22 mouse cellular contexts compared by ENCODE assay signal in genomic region chr3:28274763-28275162, GRCm38 (mm10).
"Had no signal": no experiment of that assay in that cellular context is flagged by ENCODE, and none has a peak within 500 bp of the region (broad histone marks: within the 10 kb centered on the region; RNA-seq: fewer than 3 reads in every experiment).

No protein-coding gene starts in this region.

- DNase-seq: gastrocnemius, postnatal 14 days; gastrocnemius, postnatal 36 days; heart, adult 2 months; heart, postnatal 14 days; heart, postnatal 36 days; kidney, adult 18-20 months; kidney, adult 8-10 months; kidney, postnatal 10 days; kidney, postnatal 25 days; kidney, postnatal 4 days; liver had no signal

- ATAC-seq: hindbrain, postnatal 0 days; intestine, embryonic 15.5 days; intestine, postnatal 0 days had no signal

- H3K4me1 ChIP-seq: heart, embryonic 15.5 days; intestine, embryonic 15.5 days; limb, embryonic 10.5 days had no signal

- H3K4me3 ChIP-seq: heart, adult 2 months; heart, embryonic 13.5 days; heart, embryonic 15.5 days; hindbrain, embryonic 13.5 days; hindbrain, embryonic 15.5 days; intestine, embryonic 15.5 days; layer of hippocampus, adult 2 months; left cerebral cortex, adult 2 months; limb, embryonic 10.5 days; limb, embryonic 12.5 days had no signal
